Mouse (Mus musculus): ENCODE measurements around the gene Slc22a12.

- TF ChIP-seq EP300 (IDR thresholded peaks at IDR 0.05) (no peak), CTCF (IDR thresholded peaks at IDR 0.05) (no peak)
Measured at GRCm38 (mm10) chr19:6560246-6560815, 17.5 kb upstream of the Slc22a12 start.

Data from lung, postnatal 0 days (tissue).